Mouse (Mus musculus) neutrophil, adult 5-6 weeks (primary cell): ENCODE measurements at regions not wholly inside any gene's neighbourhood (a gene's known extent, or its start where the extent isn't known, plus 50 kb on each side); places are given as distances from the start of the nearest gene placed in this dataset.

ENCODE experiments used
- ATAC-seq: fragments of 151-379, 151-347 bp; 2 replicates; pipeline ENCODE4 v1.8.0; 2017; ENCODE audit warnings: mild to moderate bottlenecking, moderate TSS enrichment; ENCODE audit not compliant: insufficient number of reproducible peaks, poor library complexity, low FRiP score, severe bottlenecking; ENCODE audit errors: extremely low read depth

DNA sequence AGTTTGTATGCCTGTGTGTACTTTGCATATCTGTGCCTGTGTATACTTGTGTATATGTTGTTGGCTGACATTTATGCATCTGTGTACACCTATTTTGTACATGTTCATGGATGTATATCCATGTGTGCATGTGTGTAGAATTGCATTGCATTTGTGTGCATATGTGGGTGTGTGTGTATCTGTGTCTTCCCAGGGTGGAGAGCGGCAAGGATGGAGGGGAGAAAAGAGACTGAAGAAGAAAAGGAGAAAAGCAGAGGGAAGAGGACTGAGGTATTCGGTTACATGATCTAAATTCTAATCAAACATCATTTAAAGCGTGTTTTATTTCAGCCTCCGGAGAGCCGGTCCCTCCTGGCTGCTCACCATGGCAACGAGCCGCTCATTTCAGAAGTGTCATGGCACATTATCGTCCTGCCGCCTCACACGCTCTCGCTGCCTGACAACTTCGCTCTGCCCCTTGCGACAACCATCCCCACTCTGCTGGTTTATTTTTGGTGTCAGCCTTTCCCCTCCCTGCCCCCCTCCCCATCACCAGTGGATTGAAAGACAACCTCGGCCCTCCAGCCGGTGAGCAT is 58.6 kb downstream of the Mrm1 start:
- ATAC-seq: no peak

- ATAC-seq: no peak
Measured at GRCm38 (mm10) chr11:84759478-84759986, 59.8 kb downstream of the Mrm1 start.

- no peak for ATAC-seq
Measured at GRCm38 (mm10) chr11:84752007-84752406, 67.3 kb downstream of the Mrm1 start.

- ATAC-seq: no peak
Measured at GRCm38 (mm10) chr11:84749490-84750349, 69.6 kb downstream of the Mrm1 start.

DNA sequence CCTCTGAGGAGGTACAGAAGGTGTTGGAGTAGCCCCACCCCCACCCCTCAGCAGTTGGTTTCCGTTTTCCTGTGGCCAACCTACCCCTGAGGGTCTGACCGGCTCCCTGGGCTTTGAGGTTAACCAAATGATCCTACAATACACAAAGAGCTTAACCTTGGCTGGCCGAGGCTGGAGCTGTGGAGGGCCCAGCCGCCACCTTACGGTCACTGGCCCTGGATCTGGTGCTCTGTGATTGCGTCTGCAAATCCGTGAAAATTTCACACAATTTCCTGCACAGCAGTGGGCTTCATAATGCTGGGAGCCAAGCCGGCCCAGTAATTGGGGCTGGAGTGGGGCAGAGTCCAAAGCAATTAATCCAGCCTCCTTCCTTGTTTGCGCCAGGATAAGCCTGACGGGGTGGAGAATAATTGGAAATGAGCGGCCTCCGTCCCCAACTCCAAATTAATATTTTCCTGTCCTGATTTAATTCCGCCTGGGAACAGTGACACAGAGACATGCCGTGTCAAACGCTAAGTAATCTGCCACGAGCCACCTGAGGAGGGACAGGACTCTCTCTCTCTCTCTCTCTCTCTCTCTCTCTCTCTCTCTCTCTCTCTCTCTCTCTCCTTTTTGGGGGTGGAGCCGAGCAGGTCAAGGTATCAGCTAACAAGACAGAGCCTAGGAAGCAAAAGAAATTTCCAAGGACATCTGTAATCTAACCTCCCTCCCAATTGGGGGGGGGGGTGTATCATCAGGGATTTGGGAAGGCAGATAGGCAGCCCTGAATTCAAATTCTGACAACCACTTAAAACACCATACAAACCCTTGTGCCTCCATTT is 80.3 kb downstream of the Mrm1 start:
- no peak for ATAC-seq

GRCm38 (mm10) chr11:84738128-84738527 is 81.2 kb downstream of the Mrm1 start:
- no peak for ATAC-seq

DNA sequence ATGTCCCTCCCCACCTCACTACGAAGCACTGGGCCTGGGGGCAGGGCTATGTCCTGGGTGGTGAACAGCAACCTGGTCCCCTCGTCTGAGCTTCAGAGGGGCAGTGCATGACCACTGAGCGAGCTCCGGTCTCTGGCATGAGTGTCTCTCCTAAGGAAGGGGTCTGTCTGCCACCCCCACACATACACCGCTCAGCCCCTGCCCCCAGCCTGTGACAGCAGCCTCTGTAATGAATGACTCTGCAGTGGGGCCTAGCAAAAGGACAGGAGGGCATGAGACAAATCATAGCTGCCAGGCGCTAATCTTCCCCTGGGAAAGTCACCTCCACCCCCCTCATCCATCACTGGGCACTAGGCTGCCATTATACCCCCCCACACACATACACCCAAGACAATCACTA is 87.4 kb downstream of the Mrm1 start:
- ATAC-seq: 0 out of 2 replicates have a peak, but pooled peaks have one; percentile 14

DNA sequence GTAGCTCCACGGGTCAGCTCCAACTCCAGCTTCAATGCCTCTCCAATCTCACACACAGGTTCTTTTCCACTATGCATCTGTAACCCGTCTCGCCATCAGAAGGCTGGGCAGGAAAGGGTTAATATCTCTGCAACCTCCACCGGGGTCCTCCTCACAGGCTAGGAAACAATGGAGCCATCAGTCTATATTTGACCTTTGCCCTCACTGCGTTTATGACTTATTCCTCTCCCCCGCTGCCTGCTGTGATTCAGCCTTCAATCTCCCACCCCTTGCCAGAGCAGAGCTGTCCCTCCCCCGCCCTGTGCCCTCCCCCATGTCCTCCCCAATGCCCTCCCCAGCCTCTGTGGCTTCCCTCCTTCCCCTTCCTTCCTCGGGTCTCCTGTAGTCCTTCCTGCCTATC is 89.1 kb downstream of the Mrm1 start:
- ATAC-seq: no peak

DNA sequence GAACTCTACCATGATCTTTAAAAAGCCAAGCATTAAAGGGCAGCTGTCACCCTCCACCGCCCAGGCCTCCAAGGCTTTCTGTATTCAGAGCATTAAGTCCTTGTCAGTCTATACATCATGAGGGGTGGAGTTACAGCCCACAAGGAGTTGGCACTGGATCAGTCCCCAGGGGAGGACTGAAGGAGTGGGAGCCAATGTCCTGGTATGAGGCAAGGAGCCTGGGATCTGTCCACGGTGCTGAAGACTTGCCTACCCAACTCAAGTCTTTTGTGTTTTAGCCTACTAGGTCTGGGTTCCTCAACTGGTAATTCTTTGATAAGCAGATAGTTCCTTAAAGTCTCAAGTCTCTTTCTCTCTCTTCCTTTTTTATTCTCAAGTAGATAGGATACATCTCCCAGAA is 90.1 kb downstream of the Mrm1 start:
- no peak for ATAC-seq

DNA sequence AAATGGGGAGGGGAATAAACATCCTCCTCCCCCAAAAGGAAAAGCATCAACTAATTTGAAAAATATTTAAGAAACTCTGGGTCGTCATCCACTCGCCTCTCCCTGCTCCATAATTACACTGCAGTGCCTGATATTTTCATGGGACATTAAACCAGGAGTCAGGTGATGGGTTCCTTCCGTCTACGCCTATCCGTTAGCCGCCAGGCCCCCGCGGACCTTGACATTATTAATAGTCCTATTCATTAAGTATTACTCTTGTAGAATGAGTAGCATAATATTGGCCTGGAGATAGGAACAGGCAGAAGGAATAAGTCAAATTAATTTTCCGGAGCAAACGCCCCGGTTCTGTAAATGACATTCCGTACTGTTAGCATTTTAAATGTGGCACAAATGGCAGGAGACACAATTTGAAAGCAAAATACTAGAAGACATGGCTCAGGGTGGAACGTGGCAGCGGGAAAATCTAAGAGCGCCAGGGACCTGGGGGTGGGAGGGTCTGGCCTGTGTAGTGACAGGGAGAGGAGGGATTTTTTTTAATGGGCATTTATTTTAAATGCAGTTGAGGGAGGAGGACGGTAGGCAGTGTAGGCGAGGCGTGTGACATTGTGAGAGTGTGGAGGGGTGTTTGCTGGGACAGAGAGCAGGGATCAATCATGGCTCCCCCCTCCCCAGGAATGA is 93.2 kb downstream of the Mrm1 start:
- no peak for ATAC-seq

- ATAC-seq: no peak
Measured at GRCm38 (mm10) chr11:84725177-84725792, 94.0 kb downstream of the Mrm1 start.

DNA sequence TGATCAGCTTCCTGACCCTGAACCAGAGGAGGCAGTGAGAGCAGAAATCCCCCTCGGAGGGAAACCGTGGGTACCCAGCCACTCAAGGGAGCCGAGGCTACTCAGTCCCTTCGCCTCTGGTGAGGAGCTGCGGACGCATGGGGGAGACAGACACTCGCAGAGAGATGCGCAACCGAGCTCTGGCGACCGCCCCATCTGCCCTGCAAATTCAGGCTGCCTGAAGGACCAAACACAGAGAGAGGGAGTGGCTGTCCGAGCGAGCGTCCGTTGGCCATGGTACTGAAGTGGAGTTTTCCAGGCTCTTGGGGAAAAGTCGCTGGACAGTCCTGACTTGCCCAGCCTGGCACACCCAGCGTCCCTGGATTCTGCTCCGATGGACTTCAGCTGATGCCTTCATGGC is 95.2 kb downstream of the Mrm1 start:
- ATAC-seq: no peak

DNA sequence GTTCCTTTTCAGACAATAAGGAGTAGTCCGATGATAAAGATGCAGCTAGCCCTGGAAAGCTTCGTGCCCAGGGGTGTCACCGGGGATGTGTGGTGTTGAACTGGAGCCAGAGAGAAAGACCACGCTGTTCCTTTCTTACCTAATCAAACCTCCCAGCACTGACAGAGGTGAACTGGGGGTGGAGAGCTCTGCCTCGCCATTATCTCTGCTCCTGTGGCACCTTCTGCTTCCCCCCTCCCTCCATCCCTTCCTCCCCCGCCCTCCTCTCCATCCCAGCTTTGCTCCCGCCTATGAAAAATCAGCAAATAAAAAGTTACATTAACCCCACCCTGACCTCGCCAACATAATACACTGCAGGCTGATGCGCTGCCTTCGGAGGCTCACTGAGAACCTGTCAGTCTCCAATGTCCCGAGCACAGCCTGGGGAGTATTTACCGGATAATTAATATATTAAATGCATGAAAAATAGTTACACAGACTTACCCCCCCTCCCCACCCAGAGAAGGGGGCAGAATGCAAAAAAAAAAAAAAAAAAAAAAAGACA is 96.6 kb downstream of the Mrm1 start:
- ATAC-seq: no peak

GRCm38 (mm10) chr11:84721979-84722378 is 97.3 kb downstream of the Mrm1 start:
- ATAC-seq: no peak

- no peak for ATAC-seq
Measured at GRCm38 (mm10) chr11:84721150-84721549, 98.2 kb downstream of the Mrm1 start.

- no peak for ATAC-seq
Measured at GRCm38 (mm10) chr11:84719781-84720180, 99.5 kb downstream of the Mrm1 start.

DNA sequence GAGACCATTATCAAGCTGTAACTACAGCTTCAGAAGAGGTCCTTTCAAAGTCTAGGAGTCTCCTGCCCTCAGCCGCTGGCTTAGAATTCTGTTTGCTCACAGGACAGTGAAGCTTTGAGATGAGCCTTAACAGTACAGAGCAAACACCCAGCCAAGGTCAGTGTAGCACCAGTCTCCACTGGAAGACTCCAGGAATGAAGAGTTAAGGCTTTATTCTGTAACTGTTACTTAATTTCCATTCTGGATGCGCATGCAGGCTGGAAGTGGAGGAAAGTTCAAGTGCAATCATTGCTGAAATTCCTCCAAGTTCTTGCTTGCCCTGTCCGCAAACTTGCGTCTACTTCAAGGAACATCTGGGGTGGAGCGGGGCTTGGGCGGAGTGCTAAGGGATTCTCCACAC is 106.6 kb downstream of the Mrm1 start:
- no peak for ATAC-seq

GRCm38 (mm10) chr11:84711886-84712285 is 107.4 kb downstream of the Mrm1 start:
- no peak for ATAC-seq
